Mouse (Mus musculus) liver, embryonic 16.5 days (tissue): ENCODE data around the gene Atg7. TPM values are rescaled to one million over a fixed set of nuclear protein-coding genes. Genes with fewer than 3 reads are reported as not detected.

Experiments
- ATAC-seq: fragments of 200-750 bp; cut with Nextera tagmentation; 2 replicates; pipeline ENCODE4 v1.8.0; 2017; ENCODE audit warnings: low read depth, mild to moderate bottlenecking, moderate number of reproducible peaks, moderate library complexity
- H3K27ac ChIP-seq: fragments of 300-500 bp; sonication (generic); 2 replicates; pipeline ENCODE4 v1.5.1; 2014; ENCODE audit warnings: mild to moderate bottlenecking, low read length
- H3K27me3 ChIP-seq: fragments of 300-500 bp; sonication (generic); 2 replicates; pipeline ENCODE4 v1.6.1; 2014; ENCODE audit warnings: low read depth, low read length, mixed read lengths; ENCODE audit not compliant: control insufficient read depth, insufficient read depth
- H3K36me3 ChIP-seq: fragments of 300-500 bp; sonication (generic); 2 replicates; pipeline ENCODE4 v1.6.1; 2014; ENCODE audit warnings: mild to moderate bottlenecking; ENCODE audit not compliant: control insufficient read depth, insufficient read depth
- H3K4me1 ChIP-seq: fragments of 300-500 bp; sonication (generic); 2 replicates; pipeline ENCODE4 v1.6.1; 2014; ENCODE audit warnings: low read depth, low read length, mixed read lengths; ENCODE audit not compliant: control insufficient read depth
- H3K4me2 ChIP-seq: fragments of 300-500 bp; sonication (generic); 2 replicates; pipeline ENCODE4 v1.6.1; 2014; ENCODE audit warnings: low read depth, low read length, mixed read lengths
- H3K4me3 ChIP-seq: fragments of 300-500 bp; sonication (generic); 2 replicates; pipeline ENCODE4 v1.5.1; 2014; ENCODE audit warnings: low read depth, mild to moderate bottlenecking, low read length
- H3K9ac ChIP-seq: fragments of 300-500 bp; sonication (generic); 2 replicates; pipeline ENCODE4 v1.6.1; 2014; ENCODE audit warnings: low read depth, low read length
- H3K9me3 ChIP-seq: fragments of 300-500 bp; sonication (generic); replicated peaks from 2 replicates; pipeline ENCODE4 v1.6.1; 2016; ENCODE audit warnings: low read length; ENCODE audit not compliant: control insufficient read depth
- WGBS: fragments of 180-500 bp; shearing (Covaris S2); extraction: QIAGEN DNeasy Blood & Tissue Kit; methylation state at CpG from one replicate; pipeline ENCODE4 v1.1.7; 2014; ENCODE audit not compliant: insufficient replicate concordance; 5-methylcytosine and 5-hydroxymethylcytosine counted together
- polyA plus RNA-seq: library from polyadenylated mRNA; unstranded; fragments of >200 nt; fragmentation: Nextera tagmentation; extraction: Ambion mirVana; gene quantifications from 2 replicates; pipeline ENCODE4 v1.2.1, GENCODE M21; 2015

Atg7 gene
- polyA plus RNA-seq, 1 experiment from 2014 or later = 13.2 TPM

GRCm38 (mm10) chr6:114780583-114780982 is 137.7 kb downstream of the Atg7 start:
- no peak overlapping the region for H3K4me3 ChIP-seq
- no peak overlapping the region for H3K9ac ChIP-seq
- H3K27ac ChIP-seq = no peak overlapping the region
- H3K27me3 ChIP-seq = no peaks in the 10 kb centered on the region
- no peaks in the 10 kb centered on the region for H3K9me3 ChIP-seq
- WGBS = 69% methylated on average over 2 of the region's 2 CpGs
- no peaks in the 10 kb centered on the region for H3K36me3 ChIP-seq
- no peak overlapping the region for H3K4me2 ChIP-seq
- no peak for ATAC-seq
- peaks cover 4% of the 10 kb centered on the region for H3K4me1 ChIP-seq

GRCm38 (mm10) chr6:114781415-114782240 is 138.7 kb downstream of the Atg7 start:
- Histone ChIP-seq H3K4me3 (no peak overlapping the region), H3K27ac (no peak overlapping the region), H3K4me1 (peaks cover 4% of the 10 kb centered on the region), H3K4me2 (no peak overlapping the region), H3K9me3 (no peaks in the 10 kb centered on the region), H3K27me3 (no peaks in the 10 kb centered on the region), H3K9ac (no peak overlapping the region), H3K36me3 (no peaks in the 10 kb centered on the region)
- peak; percentile 51; the same call in 1 of the 2 replicates for ATAC-seq
- WGBS = 42% methylated on average over 11 of the region's 11 CpGs

- H3K27ac ChIP-seq = no peak overlapping the region
- H3K27me3 ChIP-seq = no peaks in the 10 kb centered on the region
- H3K36me3 ChIP-seq = no peaks in the 10 kb centered on the region
- no peak overlapping the region for H3K4me3 ChIP-seq
- no peak for ATAC-seq
- WGBS = 70% methylated on average over 7 of the region's 7 CpGs
- no peak overlapping the region for H3K9ac ChIP-seq
- no peak overlapping the region for H3K4me2 ChIP-seq
- peaks cover 4% of the 10 kb centered on the region for H3K4me1 ChIP-seq
- H3K9me3 ChIP-seq = no peaks in the 10 kb centered on the region
Measured at GRCm38 (mm10) chr6:114782486-114782885, 139.6 kb downstream of the Atg7 start.

DNA sequence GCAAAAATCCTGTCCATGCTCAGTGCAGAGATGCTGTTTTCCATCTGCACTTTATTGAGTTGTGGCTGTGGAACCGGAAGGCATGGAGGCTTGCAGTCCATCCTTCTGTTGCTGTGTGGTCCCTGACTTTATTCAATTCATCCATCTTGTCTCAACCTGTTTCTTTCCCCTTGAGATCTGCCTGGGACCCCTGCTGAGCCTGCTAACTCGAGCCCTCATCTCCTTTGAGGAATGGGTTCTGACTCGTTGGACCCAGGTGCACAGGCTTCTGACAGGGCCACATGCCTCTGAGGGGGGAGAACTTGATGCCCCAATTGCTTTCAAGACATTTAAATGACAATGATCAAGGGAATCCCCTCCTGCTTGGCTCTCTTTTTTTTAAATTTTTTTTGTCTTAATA is 143.6 kb downstream of the Atg7 start:
- H3K9ac ChIP-seq = no peak overlapping the region
- H3K4me1 ChIP-seq = peaks cover 4% of the 10 kb centered on the region
- H3K27me3 ChIP-seq = no peaks in the 10 kb centered on the region
- H3K36me3 ChIP-seq = no peaks in the 10 kb centered on the region
- H3K9me3 ChIP-seq = no peaks in the 10 kb centered on the region
- H3K4me3 ChIP-seq = no peak overlapping the region
- WGBS = 53% methylated on average over 3 of the region's 3 CpGs
- no peak for ATAC-seq
- no peak overlapping the region for H3K4me2 ChIP-seq
- H3K27ac ChIP-seq = no peak overlapping the region

DNA sequence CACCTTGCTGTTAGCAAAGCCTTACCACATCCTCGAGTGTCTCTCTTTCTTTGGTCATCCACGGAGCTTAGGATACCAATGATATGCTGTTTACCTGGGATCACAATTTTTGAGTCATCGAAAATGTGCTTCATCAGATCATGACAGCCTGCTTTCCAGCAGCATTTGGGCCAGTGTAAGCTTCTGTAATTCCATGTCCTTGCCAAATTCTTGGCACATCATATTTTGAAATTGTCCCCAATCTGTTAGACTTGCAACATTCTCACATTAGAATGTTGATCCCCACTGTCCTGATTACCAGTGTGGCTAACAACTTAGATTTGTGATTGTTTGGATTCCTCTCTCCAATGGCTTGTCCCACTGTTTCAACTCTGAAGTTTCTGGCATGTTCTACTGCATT is 144.7 kb downstream of the Atg7 start:
- no peak overlapping the region for H3K27ac ChIP-seq
- 48% methylated on average over 3 of the region's 3 CpGs for WGBS
- H3K4me2 ChIP-seq = no peak overlapping the region
- ATAC-seq = no peak
- no peak overlapping the region for H3K9ac ChIP-seq
- H3K36me3 ChIP-seq = no peaks in the 10 kb centered on the region
- H3K4me3 ChIP-seq = no peak overlapping the region
- H3K27me3 ChIP-seq = no peaks in the 10 kb centered on the region
- H3K4me1 ChIP-seq = no peaks in the 10 kb centered on the region
- H3K9me3 ChIP-seq = no peaks in the 10 kb centered on the region

DNA sequence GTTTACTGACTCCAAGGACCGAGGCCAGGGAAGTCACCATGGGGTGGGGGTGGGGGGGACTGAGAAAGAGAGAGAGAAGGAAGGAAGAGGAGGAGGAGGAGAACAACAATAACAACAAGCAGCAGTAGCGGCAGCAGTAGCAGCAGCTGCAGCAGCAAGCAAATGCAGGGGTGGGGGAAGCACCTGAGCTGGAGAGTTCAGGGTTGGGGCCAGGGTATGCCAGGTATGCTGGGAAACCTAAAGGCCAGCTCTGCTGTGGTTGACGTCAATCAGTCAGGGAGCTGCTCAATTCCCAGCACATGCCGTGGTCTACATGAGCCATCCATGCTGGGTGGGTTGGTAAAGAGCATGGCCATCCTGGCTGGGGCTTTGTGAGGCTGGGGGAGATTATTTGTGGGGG is 145.8 kb downstream of the Atg7 start:
- no peak for ATAC-seq
- Histone ChIP-seq H3K4me1 (no peaks in the 10 kb centered on the region), H3K4me3 (no peak overlapping the region), H3K36me3 (no peaks in the 10 kb centered on the region), H3K9ac (no peak overlapping the region), H3K9me3 (no peaks in the 10 kb centered on the region), H3K27ac (no peak overlapping the region), H3K4me2 (no peak overlapping the region), H3K27me3 (no peaks in the 10 kb centered on the region)
- 61% methylated on average over 4 of the region's 4 CpGs for WGBS

GRCm38 (mm10) chr6:114790084-114790483 is 147.2 kb downstream of the Atg7 start:
- 56% methylated on average over 2 of the region's 2 CpGs for WGBS

GRCm38 (mm10) chr6:114790902-114791301 is 148.0 kb downstream of the Atg7 start:
- no peaks in the 10 kb centered on the region for H3K27me3 ChIP-seq
- H3K9ac ChIP-seq = no peak overlapping the region
- no peaks in the 10 kb centered on the region for H3K36me3 ChIP-seq
- no peak overlapping the region for H3K4me3 ChIP-seq
- no peaks in the 10 kb centered on the region; the same call in 1 of the 2 replicates for H3K4me1 ChIP-seq
- no peaks in the 10 kb centered on the region for H3K9me3 ChIP-seq
- ATAC-seq = no peak
- no peak overlapping the region for H3K4me2 ChIP-seq
- no peak overlapping the region for H3K27ac ChIP-seq
- WGBS = 68% methylated on average over 7 of the region's 7 CpGs

More at GRCm38 (mm10) chr6:114790084-114790483, 147.2 kb downstream of the Atg7 start:
- no peaks in the 10 kb centered on the region for H3K27me3 ChIP-seq
- no peak for ATAC-seq
- H3K36me3 ChIP-seq = no peaks in the 10 kb centered on the region
- H3K4me2 ChIP-seq = no peak overlapping the region
- H3K4me3 ChIP-seq = no peak overlapping the region
- no peak overlapping the region for H3K9ac ChIP-seq
- no peaks in the 10 kb centered on the region for H3K9me3 ChIP-seq
- no peak overlapping the region for H3K27ac ChIP-seq
- no peaks in the 10 kb centered on the region for H3K4me1 ChIP-seq

GRCm38 (mm10) chr6:114791846-114792245 is 148.9 kb downstream of the Atg7 start:
- 67% methylated on average over 4 of the region's 4 CpGs for WGBS

More at GRCm38 (mm10) chr6:114791846-114792245, 148.9 kb downstream of the Atg7 start:
- ATAC-seq = no peak
- no peak overlapping the region for H3K27ac ChIP-seq
- H3K36me3 ChIP-seq = no peaks in the 10 kb centered on the region
- H3K4me3 ChIP-seq = no peak overlapping the region
- no peak overlapping the region for H3K9ac ChIP-seq
- H3K27me3 ChIP-seq = no peaks in the 10 kb centered on the region
- H3K4me2 ChIP-seq = no peak overlapping the region
- H3K4me1 ChIP-seq = no peaks in the 10 kb centered on the region; the same call in 1 of the 2 replicates
- no peaks in the 10 kb centered on the region for H3K9me3 ChIP-seq
